Mouse (Mus musculus): ENCODE results near the gene Scd4.

Scd4 gene

DNA sequence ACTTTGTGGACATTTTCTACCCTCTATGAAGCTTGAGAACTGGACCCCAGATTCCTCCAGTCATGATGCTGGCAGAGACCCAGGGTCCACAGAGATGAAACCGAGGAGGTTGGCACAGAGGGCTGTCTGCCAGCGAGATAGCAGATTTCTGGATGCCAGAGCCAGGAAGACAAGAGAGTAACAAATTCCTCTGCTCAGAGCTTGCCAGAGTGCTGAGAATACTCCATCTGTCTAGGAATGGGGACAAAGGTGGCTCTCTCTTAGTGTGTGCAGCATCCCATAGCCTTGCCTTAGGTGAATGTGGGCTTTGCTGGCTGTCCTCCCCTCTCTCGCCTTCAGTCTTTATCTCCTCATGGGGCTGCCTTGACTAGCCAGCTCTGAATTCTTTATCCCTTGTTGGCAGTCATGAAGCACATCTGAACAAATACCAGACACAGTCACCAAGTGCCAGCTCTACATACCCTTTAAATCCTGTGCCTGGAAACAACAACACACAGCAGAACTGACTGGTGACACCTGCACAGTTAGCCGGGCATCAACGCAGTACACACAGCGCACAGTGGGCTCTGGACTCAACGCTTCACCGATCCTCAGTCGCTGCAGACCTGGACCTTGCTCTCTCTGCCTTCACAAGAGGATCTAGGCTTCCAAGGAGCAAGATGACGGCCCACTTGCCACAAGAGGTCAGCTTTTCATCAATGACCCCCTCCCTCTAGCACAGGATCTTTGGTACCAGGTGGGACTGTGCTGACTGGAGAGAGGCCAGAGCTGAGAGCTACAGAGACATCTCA is at the start of gene Scd4:
Gene Scd4 (plus strand): TSS at position 260 of the 791 bp plus-strand sequence.
- peak; percentile 73 for ATAC-seq (ENCODE audit: low TSS enrichment)

DNA sequence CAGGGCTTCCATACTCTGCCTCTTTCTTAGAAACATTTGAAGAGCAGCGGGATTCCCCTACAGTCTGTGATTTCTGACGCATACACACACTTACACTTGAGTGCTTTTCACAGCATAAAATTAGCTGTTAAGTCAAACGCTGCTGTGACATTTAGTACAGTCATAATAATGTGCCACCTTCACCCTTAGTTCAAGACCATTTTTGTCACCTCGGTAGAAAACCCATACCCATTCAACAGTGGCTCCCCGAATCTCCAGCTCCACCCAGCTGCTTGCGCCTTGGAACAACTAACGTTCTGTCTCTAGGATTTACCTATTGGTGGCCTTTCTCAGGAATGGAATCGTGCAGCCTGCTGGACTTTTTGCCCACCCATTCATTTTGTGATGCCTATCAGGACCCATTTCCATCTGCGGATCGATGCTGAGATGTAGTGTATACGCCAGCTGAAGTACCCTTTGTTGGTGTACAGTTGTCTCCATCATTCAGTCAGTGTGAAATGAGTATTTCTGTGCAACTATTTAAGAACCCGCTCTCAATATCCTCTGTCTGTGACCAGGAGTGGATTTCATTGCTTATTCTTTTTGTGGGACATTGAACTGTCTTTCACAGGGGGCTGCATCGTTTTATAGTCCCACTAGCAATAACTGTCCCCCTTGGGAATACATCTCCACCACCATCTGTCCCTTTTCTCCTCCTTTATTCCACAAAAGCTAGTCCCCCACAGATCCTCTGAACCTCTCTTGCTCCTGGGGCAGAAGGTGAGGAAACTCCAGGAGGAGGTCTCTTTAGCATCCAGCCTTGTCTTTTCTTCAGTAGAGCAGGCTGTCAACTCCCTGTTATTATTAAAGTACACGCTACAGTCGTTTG is 49.5 kb upstream of the Scd4 start:
- ATAC-seq (ENCODE audit: low TSS enrichment) = no peak

DNA sequence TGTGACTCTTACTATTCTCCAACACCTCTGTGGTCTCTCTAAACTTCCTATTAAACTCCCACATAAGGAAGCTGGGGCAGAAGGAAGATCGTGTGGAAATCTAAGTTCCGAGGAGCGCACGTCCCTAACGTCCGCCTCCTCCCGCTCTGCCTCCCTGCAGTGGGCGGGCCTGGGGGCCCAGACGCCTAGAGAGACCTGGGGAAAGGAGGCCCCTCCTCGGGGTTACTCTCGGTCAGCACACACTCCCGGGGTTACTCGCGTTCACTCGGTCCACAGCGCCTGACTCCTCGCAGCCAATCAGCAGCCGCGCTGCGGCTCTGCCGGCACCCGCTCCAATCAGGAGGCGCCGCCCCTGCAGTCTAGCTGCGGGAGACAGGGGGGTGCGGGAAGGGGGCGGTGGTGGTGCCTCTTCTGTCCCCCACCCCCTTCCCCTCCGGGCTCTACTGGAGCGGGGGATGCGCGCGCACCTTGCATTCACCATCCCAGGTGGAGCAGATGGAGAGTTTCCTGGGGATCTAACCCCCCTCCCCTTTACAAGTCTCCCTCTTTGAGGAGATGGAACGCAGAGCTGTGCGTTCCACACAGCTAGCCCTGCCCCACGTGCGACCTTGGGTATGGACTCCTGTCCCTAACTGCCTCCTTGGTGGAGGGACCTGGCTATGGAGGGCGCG is 48.7 kb upstream of the Scd4 start:
- peak; percentile 97 for ATAC-seq (ENCODE audit: low TSS enrichment)

DNA sequence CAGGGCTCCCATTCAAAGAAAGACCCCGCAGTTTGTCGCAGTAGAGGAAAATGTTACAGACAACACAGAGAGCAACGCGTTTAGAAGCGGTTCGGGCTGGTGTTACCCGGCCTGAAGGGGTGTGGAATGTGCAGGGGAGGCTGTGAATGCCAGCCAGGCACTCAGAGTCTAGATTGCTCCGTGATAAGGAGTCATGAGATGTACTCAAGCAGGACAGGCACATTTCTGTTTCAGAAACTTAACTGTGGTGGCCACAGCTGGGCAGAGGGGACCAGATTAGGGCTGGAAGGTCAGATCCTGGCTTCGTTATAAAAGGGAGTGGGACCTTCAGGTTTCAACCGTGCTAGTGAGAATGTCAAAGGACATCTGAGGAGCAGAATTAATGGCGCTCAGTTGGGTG is 48.2 kb upstream of the Scd4 start:
- peak; percentile 32 for ATAC-seq (ENCODE audit: low TSS enrichment)

DNA sequence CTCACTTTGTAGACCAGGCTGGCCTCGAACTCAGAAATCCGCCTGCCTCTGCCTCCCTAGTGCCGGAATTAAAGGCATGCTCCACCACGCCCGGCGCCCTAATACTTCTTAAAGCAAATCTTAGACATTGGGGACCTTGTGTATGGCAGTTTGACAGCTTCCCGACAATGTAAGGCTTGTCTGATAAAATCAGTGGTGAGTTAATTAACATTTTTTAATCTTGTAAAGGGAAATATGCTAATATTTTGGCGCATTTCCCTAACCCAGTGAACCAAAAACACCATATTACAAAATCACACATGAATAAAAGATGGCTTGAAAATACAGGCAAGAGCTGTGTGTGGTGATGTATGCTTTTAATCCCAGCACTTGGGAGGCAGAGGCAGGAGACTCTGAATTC is 47.3 kb upstream of the Scd4 start:
- no peak for ATAC-seq (ENCODE audit: low TSS enrichment)

DNA sequence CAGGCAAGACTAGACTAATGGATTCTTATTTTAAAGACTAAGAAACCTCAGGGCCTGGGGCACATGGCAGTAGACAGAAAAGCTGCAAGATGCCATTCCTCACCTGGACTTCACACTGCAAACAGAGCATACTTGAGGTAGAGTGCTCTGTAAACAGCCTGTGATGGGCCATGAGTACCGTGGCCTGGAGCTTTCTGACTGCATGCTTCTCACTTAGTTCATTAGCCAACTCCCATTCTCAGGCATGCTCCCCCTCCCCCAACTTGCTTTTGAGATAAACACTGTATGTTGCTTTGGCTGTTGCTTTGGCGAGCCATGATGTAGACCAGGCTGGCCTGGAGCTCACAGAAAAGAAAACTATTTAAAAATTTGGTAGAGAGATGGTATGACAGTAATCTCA is 46.8 kb upstream of the Scd4 start:
- ATAC-seq (ENCODE audit: low TSS enrichment) = no peak

DNA sequence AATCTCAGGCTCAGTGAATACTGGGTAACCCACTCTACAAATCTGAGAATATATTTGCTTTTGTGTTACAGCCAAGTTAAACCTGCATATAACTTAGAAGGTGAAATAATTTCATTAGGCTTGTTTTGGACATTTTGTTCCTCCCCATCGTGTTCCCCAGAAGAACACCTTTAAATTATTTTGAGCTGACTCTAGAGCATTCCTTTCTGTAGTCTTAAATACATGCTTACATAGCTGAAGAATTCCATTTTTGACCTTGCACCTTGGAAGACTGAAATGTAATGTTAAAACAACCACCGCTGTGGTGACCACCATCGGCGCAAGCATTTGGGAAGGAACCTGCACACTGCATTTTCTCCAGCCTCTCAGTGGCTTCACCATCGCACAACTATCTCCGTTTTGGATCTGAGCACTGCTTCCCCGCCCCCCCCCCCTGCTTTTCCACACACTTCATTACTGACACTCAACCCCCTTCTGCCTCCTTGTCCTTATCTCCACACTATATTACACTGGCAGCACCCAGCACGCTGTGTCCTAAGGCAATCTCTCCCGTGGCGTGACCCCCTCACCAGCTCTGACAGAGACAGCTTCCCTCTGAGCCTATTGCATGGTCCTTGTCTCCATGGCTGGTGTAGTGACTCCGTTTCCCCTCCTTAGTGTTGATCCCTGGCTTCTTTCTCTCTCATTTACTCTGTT is 45.3 kb upstream of the Scd4 start:
- ATAC-seq (ENCODE audit: low TSS enrichment) = no peak

DNA sequence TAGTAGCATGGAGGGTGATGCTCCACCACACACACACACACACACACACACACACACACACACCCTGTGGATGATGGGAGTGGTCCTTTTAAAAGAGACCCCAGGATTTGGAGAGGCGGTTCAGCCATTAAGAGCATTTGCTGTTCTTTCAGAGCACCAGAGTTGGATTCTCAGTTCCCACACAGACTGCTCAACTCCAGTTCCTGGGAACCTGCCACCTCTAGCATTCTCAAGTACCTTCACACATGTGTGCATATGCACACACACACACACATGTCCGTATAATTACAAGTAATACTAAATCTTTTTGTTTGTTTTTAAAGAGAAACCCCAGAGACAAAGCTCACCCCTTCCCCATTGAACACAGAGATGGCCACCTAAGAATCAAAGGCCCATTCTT is 40.8 kb upstream of the Scd4 start:
- ATAC-seq (ENCODE audit: low TSS enrichment) = no peak

DNA sequence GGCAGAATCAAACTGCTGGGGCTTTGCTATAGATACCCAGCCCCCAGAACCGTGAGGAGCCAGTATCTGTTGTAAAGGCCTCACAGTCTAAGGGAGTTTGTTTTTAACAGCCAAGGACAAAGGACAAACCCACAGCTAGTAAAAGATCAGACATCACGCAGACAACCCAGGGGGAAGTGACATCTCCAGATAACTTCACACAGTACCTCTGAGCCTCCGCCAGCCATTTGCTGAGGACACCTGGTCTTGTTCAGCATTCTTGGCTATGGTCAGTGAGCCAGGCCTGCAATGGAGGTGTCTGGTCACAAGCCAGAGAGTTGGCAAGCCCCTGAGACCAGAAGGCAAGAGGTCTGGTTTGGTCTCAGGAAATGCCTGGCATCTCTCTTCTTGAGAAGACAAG is 40.4 kb upstream of the Scd4 start:
- no peak for ATAC-seq (ENCODE audit: low TSS enrichment)

DNA sequence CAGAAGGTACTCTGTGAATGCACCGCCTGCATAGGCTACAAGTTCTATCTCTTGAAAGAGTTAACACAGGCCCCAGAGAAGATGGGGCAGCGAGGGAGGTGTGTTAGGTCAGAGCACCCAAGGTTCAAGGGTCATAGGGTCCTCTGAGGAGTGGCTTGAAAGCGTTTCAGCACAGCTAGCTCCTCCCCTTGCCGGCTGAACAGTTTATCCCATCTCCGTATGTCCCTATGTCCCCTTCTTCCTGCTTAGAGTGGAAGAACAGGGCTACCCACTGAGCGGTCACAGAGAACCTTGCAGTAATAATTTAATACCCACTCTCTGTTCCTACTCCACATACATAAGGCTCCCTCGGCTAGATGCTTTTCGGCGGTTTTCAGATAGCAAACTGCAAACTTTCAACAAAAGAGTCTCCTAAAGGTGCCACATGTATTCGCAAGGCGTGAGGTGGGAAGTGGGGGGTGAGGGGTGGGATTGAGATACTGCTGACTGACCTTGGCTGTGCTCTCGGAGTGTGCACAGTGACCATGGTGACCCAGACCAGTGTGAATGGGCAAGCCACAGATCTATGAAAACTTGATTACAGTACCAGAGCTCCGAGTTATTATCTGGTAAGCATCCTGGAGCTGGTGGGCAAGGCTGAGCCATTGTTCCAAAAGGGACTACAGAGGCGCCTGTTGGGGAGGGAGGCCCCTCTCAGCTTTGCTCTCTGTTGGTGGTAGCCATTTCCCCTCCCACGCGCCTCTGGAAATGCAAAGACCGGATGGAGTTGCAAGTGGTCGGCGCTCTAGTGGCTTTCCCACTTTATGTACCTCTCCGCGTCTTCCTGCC is 39.7 kb upstream of the Scd4 start, which contains the start of gene Scd2:
Gene Scd2 (plus strand): TSS at position 734 of the 828 bp plus-strand sequence.
- ATAC-seq (ENCODE audit: low TSS enrichment) = no peak; the same call in 1 of the 2 replicates

DNA sequence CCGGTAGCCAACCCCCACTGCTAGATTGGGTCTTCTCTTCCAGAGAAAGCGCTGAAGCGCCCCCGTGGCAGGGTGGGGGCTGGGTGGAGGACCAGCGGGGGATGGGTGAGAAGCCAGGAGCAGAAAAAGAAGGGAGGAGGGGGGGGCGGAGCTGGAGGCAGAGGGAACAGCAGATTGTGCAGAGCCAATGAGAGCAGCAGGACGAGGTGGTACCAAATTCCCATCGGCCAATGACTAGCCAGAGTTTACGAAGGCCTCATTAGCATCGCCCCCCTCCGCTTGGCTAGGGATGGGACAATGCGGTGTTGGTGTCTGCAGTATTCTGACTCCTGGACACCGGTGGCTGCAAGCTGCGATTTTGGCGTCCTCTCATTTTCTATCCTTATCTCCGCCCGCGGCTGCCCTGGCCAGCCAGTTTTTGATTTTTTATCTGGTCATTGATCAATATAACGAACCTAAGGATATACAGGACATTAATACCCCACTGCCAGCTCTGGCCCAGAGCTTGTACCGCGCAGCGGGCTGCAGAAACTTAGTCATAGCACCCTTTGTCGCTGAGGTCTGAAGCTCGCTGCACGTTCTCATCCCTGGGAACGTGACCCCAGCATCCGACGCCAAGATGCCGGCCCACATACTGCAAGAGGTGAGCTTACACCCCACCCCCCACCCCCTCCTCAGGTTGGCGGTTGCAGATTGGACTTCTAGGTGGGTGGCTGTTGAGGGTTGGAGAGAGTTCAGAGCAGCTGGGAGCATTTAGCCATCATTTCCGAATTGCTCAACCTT is 38.9 kb upstream of the Scd4 start:
- ATAC-seq (ENCODE audit: low TSS enrichment) = peak; percentile 81

DNA sequence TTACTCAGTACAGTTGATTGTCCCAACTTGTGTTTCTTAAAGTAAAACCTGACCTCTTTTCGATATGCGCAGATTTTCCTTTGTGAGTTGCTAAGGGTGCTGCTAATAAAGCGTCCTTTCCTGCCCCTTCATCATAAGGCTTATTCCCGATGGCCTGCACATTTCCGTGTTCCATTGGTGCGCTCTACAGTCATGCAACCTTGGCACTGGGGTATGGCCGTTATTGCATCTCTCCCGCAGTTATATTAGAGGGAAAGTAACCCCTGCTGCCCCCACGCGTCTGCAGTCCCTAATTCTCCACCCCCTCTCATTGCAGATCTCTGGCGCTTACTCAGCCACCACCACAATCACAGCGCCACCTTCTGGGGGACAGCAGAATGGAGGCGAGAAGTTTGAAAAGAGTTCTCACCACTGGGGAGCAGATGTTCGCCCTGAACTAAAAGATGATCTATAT is 38.3 kb upstream of the Scd4 start:
- peak; percentile 11; the same call in 1 of the 2 replicates for ATAC-seq (ENCODE audit: low TSS enrichment)

DNA sequence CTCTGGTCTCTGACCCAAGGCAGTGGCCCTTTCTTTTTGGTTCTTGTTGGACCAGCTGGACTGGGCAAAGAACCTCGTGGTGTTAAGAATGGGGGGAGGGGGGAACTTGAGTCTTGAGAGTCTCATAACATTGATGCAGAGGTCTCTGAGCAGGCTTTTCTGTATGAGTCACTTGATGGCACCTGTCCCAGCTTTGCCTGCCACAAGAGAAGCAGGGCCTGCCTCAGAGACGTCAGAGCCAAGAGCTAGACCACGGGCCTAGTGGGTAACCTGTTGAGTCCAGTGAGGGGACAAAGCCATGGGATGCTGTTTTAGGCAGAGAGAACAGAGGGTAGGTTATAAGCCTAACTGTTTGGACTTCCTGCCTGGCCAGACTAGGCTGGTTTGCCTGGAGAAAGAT is 37.6 kb upstream of the Scd4 start:
- ATAC-seq (ENCODE audit: low TSS enrichment) = no peak

DNA sequence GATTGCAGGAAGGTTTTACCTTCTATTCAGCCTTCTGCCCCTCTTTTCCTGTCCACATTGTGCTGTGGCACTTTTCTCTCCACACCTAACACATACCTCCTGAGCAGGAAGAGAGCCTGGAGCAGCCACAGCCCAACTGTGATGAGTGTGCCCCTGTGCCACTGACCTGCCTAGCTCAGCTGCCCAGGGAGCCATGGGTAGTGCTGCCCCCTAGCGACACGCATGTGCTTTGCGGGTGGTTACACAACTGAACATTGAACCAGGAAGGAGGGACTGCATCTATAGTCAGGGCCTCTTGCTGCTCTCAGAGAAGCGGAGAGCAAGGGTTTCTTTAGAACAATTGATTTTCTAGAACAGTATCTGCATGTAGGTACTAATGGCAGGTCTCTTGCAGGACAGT is 37.2 kb upstream of the Scd4 start:
- ATAC-seq (ENCODE audit: low TSS enrichment) = peak; percentile 35; the same call in 1 of the 2 replicates

DNA sequence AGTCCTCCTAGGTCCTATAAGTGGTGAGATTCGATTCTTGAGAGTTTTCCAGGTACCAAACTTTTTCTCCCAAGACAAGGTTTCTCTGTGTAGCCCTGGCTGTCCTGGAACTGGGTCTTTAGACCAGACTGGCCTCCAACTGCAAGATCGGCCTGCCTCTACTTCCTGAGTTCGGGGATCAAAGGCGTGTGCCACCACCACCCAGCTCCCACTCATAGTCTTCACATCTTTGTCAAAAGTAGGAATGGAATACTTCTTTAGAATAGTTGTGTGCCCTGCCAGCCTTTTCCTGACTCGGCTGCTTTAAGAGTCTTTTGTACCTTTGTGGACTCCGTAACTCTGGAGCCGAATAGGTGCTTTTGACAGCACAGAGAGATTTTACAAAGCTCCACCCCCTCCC is 36.7 kb upstream of the Scd4 start:
- no peak for ATAC-seq (ENCODE audit: low TSS enrichment)

DNA sequence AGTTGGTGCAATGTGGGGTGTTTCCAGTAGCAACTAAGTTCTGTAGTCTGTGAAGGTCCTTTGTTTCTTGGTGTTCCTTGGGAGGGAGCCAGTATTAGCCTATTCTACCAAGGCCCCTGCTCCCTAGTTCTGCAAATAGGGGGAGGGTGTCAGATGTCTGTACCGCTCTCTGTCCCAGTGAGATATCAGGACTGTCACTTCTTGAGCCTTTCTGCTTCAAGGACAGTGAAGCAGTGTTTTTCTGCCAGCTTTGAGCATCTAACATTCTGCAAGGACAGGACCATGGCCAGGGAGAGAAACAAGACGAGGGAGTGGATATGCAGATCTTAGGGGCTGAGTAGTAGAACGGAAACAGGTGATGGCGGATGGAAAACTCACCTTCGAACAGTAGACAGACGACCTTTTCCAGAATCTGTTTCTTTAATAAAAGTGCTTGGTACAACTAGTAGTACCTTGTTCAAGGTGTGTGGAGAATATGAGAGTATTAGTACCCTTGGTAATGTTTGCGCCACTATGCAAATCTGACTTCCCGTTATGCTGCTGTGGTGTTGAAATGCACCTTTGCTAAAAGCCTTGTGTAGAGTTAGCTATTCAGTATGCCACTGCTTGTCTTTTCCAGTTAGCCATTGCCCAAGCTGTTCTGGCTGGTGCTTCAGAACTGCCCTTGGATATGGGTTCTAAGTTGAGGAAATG is 35.7 kb upstream of the Scd4 start:
- no peak for ATAC-seq (ENCODE audit: low TSS enrichment)

DNA sequence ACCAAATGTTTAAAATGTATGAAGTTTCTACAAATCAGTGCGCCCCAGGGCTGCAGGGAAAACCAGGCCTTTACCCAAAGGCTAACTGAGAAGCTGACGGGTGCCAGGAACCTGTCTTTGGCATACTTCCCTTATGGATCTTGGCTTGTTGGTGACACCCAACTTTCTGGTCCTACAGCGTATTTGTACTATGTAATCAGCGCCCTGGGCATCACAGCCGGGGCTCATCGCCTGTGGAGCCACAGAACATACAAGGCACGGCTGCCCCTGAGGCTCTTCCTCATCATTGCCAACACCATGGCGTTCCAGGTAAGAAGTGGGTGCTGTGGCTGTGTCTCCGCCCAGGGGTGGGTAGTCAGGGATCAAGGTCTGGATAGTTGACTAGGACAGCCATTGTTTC is 35.0 kb upstream of the Scd4 start:
- ATAC-seq (ENCODE audit: low TSS enrichment) = no peak

DNA sequence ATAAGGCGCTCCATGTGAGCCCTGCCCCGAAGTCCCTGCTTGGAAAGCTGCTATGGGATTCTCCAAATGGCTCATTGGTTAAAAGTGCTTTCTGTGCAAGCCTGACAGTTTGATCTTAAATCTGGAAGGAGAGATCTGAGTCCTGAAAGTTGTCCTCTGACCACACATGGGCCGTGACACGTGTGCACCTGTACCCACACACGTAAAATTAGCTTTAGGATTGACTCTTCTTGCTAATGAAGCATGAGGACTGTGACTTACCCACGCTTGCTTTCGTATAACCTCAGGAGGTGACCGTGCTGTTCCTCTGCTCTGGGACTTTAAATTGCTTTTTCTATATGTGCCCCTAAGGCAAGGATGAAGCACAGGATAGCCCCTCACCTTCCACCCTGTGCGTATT is 33.8 kb upstream of the Scd4 start:
- no peak for ATAC-seq (ENCODE audit: low TSS enrichment)

DNA sequence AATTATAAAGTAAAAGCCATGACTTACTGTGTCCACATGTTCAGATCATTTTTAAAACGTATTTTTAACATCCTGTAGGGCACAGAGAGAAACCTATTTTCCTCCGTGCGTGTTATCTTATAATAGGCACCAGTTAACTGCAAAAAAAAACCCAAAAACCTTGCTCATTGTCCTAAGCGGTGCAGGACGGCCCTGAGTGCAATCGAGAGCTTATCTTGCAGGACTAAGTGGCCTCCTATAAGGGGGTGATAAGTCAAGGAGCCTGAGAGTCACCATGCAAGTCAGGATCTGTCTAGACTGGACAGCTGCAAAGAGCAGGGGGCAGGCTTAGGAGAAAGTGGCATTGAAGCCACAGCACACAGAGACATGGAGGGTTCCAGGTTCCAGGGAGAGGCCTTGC is 33.0 kb upstream of the Scd4 start:
- ATAC-seq (ENCODE audit: low TSS enrichment) = no peak

Data from frontal cortex, adult (tissue).